Mouse (Mus musculus) testis, postnatal 14 days (tissue): ENCODE results near the gene Rplp0.
"Not testable (repeated sequence)": the region's sequence is repeated elsewhere in the genome, so short reads cannot be mapped to it uniquely, and the experiment has no call there.

Experiments
- DNase-seq: peaks from one replicate; pipeline ENCODE4 v3.0.0; 2021; ENCODE audit warnings: low spot score

The Rplp0 gene

GRCm38 (mm10) chr5:115559237-115560101 is at the start of gene Rplp0:
TSS of gene Rplp0 (plus strand) at chr5:115559467.
- DNase-seq = peak; percentile 99

- no peak for DNase-seq
Observed at GRCm38 (mm10) chr5:115509790-115510689, 49.2 kb upstream of the Rplp0 start.

- DNase-seq = no peak
Observed at GRCm38 (mm10) chr5:115512375-115512774, 46.9 kb upstream of the Rplp0 start.

GRCm38 (mm10) chr5:115513246-115513645 is 46.0 kb upstream of the Rplp0 start:
- no peak for DNase-seq

- no peak for DNase-seq
Observed at GRCm38 (mm10) chr5:115513721-115514120, 45.5 kb upstream of the Rplp0 start.

GRCm38 (mm10) chr5:115514346-115514745 is 44.9 kb upstream of the Rplp0 start:
- no peak for DNase-seq

- no peak for DNase-seq
Observed at GRCm38 (mm10) chr5:115514896-115515587, 44.2 kb upstream of the Rplp0 start.

- no peak for DNase-seq
Observed at GRCm38 (mm10) chr5:115516081-115516907, 43.0 kb upstream of the Rplp0 start.

GRCm38 (mm10) chr5:115516908-115517307 is 42.4 kb upstream of the Rplp0 start:
- no peak for DNase-seq

GRCm38 (mm10) chr5:115517501-115517900 is 41.8 kb upstream of the Rplp0 start:
- DNase-seq = no peak

GRCm38 (mm10) chr5:115518214-115518613 is 41.1 kb upstream of the Rplp0 start:
- not testable (repeated sequence) for DNase-seq

GRCm38 (mm10) chr5:115520325-115520869 is 38.9 kb upstream of the Rplp0 start:
- DNase-seq = no peak

GRCm38 (mm10) chr5:115521553-115522461 is 37.5 kb upstream of the Rplp0 start:
- no peak for DNase-seq

- no peak for DNase-seq
Observed at GRCm38 (mm10) chr5:115522531-115522930, 36.7 kb upstream of the Rplp0 start.

- no peak for DNase-seq
Observed at GRCm38 (mm10) chr5:115522981-115523499, 36.2 kb upstream of the Rplp0 start.

- DNase-seq = no peak
Observed at GRCm38 (mm10) chr5:115523971-115524370, 35.3 kb upstream of the Rplp0 start.

- no peak for DNase-seq
Observed at GRCm38 (mm10) chr5:115524471-115524870, 34.8 kb upstream of the Rplp0 start.

- no peak for DNase-seq
Observed at GRCm38 (mm10) chr5:115525416-115525815, 33.9 kb upstream of the Rplp0 start.

GRCm38 (mm10) chr5:115525943-115526342 is 33.3 kb upstream of the Rplp0 start:
- DNase-seq = no peak
